Mouse (Mus musculus) embryonic facial prominence, embryonic 12.5 days (tissue): Measurements from ENCODE around the gene Vps39. TPM values are rescaled to one million over a fixed set of nuclear protein-coding genes. Genes with fewer than 3 reads are reported as not detected.
A peak's percentile ranks its signal among the peaks of the same experiment; 100 is the strongest.

Experiments used
- ATAC-seq: fragments of 200-750 bp; cut with Nextera tagmentation; 2 replicates; pipeline ENCODE4 v1.8.0; 2017; ENCODE audit not compliant: insufficient number of reproducible peaks, insufficient read depth, low FRiP score, low TSS enrichment
- H3K27ac ChIP-seq: fragments of 300-500 bp; sonication (generic); 2 replicates; pipeline ENCODE4 v1.5.1; 2016; ENCODE audit warnings: mild to moderate bottlenecking
- H3K27me3 ChIP-seq: fragments of 300-500 bp; sonication (generic); 2 replicates; pipeline ENCODE4 v1.6.1; 2016; ENCODE audit warnings: mild to moderate bottlenecking, moderate library complexity
- H3K36me3 ChIP-seq: fragments of 300-500 bp; sonication (generic); 2 replicates; pipeline ENCODE4 v1.6.1; 2016; ENCODE audit warnings: mild to moderate bottlenecking
- H3K4me1 ChIP-seq: fragments of 300-500 bp; sonication (generic); 2 replicates; pipeline ENCODE4 v1.6.1; 2016
- H3K4me2 ChIP-seq: fragments of 300-500 bp; sonication (generic); replicated peaks from 2 replicates; pipeline ENCODE4 v1.6.1; 2016; ENCODE audit warnings: mild to moderate bottlenecking, moderate library complexity
- H3K4me3 ChIP-seq: fragments of 300-500 bp; sonication (generic); 2 replicates; pipeline ENCODE4 v1.5.1; 2016; ENCODE audit warnings: mild to moderate bottlenecking
- H3K9ac ChIP-seq: fragments of 300-500 bp; sonication (generic); 2 replicates; pipeline ENCODE4 v1.6.1; 2016; ENCODE audit warnings: mild to moderate bottlenecking, moderate library complexity
- H3K9me3 ChIP-seq: fragments of 300-500 bp; sonication (generic); 2 replicates; pipeline ENCODE4 v1.6.1; 2016; ENCODE audit warnings: mild to moderate bottlenecking, moderate library complexity
- WGBS: fragments of 180-500 bp; shearing (Covaris S2); methylation state at CpG from one replicate; pipeline ENCODE4 v1.1.7; 2016; 5-methylcytosine and 5-hydroxymethylcytosine counted together
- polyA plus RNA-seq: library from polyadenylated mRNA; unstranded; fragments of >200 nt; fragmentation: Nextera tagmentation; extraction: Ambion mirVana; gene quantifications from 2 replicates; pipeline ENCODE4 v1.2.1, GENCODE M21; 2016

The Vps39 gene
- 27.8 and 29.7 TPM in 2 replicates for polyA plus RNA-seq

DNA sequence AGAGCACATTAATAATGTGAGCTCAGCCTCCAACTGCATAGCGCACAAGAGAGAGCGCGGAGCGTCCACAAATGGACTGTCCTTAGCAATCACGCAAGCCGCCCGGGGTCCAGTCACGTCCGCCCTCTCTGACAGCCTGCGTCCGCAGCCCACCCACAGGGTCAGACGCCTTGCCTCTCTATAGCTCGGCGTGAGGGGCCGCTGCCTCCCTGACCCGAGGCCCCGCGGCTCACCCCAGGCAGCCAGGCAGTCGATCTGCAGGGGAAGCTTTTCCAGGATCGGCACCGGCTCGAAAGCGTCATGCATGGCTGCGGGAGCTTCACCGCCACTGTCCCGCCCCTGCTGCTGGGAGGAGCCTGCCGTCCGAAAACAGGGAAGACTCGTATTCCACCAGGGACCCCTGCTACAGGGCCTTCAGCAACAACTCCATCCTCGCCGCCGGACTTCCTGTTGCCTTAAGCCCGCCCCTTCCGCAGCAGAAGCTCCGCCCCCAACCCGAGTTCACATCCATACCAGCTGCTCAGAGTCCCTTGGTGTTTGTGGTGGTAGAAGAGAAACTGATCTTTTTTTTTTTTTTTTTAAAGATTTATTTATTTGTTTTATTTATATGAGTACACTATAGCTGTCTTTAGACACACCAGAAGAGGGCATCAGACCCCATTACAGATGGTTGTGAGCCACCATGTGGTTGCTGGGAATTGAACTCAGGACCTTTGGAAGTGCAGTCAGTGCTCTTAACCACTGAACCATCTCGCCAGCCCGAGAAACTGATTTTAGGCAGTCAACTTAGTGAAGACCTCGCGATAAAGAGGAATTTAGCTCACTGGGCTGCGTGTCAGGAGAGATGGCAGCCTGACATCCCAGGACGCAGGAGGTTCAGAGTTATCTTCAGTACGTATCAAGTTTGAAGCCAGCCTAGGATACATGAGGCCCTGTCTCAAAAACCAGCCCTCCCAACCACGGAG, at the start of gene Vps39:
TSS of gene Vps39 (minus strand) at position 456 of the 965 bp plus-strand sequence.
- no peaks in the 10 kb centered on the region for H3K9me3 ChIP-seq
- peak within 1 kb of the TSS; percentile 58 for H3K4me2 ChIP-seq
- no peaks in the 10 kb centered on the region for H3K27me3 ChIP-seq
- H3K4me3 ChIP-seq = peak within 1 kb of the TSS; percentile 97
- peaks cover 4% of the 10 kb centered on the region; the same call in 1 of the 2 replicates for H3K4me1 ChIP-seq
- H3K9ac ChIP-seq = peak within 1 kb of the TSS; percentile 85
- H3K36me3 ChIP-seq = peaks cover 33% of the 10 kb centered on the region
- peak; percentile 87 for ATAC-seq
- peak within 1 kb of the TSS; percentile 69 for H3K27ac ChIP-seq
- 11% methylated on average over 44 of the region's 44 CpGs for WGBS

DNA sequence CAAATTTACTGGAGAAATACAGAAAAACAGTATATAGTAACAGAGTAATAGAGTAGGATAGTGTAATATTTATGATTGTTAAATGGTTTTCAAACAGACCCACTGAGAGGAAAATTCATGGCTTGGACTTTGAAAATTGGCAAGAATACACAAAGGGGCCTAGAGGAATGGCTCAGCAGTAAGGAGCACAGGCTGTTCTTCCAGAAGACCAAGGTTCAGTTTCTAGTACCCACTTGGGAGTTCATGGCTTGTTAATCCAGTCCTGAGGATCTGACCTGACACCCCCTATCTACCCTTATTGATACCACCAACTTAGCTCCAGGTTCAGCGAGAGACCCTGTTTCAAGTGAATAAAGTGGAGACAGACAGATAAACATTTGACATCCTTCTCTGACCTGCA, 45.0 kb upstream of the Vps39 start:
- Histone ChIP-seq H3K27me3 (no peaks in the 10 kb centered on the region), H3K27ac (no peak overlapping the region), H3K9ac (no peak overlapping the region), H3K4me2 (no peak overlapping the region), H3K9me3 (no peaks in the 10 kb centered on the region), H3K36me3 (peaks cover 36% of the 10 kb centered on the region), H3K4me3 (no peak overlapping the region), H3K4me1 (peaks cover 7% of the 10 kb centered on the region)
- ATAC-seq = no peak
- WGBS = 96% methylated on average over 1 of the region's 1 CpGs

DNA sequence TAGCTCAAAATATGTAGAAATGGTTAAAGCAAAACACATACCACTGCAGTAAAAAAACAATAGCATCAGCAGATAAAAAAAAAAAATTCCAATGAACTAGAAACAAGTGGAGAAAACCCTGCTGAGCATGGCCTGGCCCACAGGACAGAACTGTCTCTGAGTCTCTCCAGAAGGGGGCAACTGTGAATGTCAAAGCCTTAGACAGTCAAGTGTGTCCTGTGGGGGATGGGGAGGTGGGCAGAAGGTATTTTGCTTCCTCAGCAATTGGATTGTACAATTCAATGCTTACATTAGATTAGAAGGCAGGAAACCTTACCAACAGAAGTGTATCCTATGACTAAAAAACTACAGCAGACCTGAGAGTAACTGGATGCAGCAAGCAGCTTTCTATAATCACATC, 39.5 kb upstream of the Vps39 start:
- H3K9me3 ChIP-seq = no peaks in the 10 kb centered on the region
- no peak for ATAC-seq
- H3K4me1 ChIP-seq = no peaks in the 10 kb centered on the region
- no peak overlapping the region for H3K4me3 ChIP-seq
- no peak overlapping the region for H3K27ac ChIP-seq
- no peak overlapping the region for H3K9ac ChIP-seq
- no peak overlapping the region for H3K4me2 ChIP-seq
- H3K27me3 ChIP-seq = no peaks in the 10 kb centered on the region
- H3K36me3 ChIP-seq = peaks cover 63% of the 10 kb centered on the region

DNA sequence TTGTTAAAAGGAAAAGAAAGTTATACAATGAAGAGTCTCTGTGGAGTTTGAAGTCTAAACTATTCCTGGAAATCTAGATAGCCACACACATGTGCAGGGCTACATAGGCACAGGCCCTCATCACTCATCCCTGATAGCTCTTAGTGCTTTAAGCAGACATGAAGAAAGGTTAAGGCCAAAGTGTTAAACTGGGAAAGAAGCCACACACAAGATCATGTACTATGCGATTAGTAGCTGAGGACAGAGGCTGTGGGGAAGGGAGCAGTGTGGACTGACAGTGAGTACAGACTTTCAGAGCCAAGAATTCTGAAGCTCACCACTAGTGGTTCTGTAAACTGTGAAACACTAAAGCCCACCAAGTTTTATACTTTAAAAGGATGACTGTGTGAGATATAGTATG, 38.0 kb upstream of the Vps39 start:
- Histone ChIP-seq H3K4me3 (no peak overlapping the region), H3K9me3 (no peaks in the 10 kb centered on the region), H3K4me2 (no peak overlapping the region), H3K9ac (no peak overlapping the region), H3K27ac (no peak overlapping the region), H3K36me3 (peaks cover 59% of the 10 kb centered on the region), H3K4me1 (no peaks in the 10 kb centered on the region), H3K27me3 (no peaks in the 10 kb centered on the region)
- 96% methylated on average over 1 of the region's 1 CpGs for WGBS
- no peak for ATAC-seq

DNA sequence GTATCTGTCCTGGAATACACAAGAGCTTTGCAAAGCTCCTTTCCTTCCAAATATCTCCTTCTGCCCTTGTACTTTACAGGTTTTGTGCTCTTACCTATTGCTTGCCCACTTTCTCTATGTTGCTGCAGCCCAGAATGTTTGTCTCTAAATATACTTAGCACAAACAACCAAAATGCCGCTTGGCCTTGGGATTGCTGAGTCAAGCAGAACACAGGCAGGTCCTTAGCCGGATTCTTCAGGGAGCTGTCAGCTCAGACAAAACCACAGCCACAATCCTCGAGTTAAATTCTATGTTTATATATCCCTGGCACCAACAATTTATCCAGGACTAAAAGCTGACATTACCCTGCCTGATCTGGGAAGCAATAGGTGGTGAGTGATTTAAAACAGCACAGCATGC, 36.4 kb upstream of the Vps39 start:
- H3K9me3 ChIP-seq = no peaks in the 10 kb centered on the region
- ATAC-seq = no peak
- WGBS = 89% methylated on average over 3 of the region's 3 CpGs
- no peak overlapping the region for H3K4me2 ChIP-seq
- H3K36me3 ChIP-seq = peaks cover 51% of the 10 kb centered on the region
- H3K27ac ChIP-seq = no peak overlapping the region
- H3K9ac ChIP-seq = no peak overlapping the region
- H3K27me3 ChIP-seq = no peaks in the 10 kb centered on the region
- H3K4me1 ChIP-seq = no peaks in the 10 kb centered on the region
- H3K4me3 ChIP-seq = no peak overlapping the region

DNA sequence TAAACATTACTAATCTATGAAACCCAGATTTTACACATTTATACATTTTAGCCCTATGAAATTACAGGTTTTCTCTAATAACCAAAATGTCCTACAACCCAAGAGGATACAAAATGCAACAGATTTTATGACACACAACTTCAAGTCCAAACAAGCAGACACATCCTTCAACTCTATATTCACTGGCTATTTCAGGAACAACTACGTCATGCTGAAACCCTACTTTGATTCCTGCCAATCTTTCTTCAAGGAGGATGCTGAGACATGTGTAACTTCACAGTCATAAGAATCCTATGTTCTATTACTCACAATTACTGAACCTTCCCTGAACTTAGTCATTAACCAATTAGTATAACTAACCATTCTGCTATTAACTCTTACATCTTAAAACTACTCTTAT, 34.4 kb upstream of the Vps39 start:
- H3K9ac ChIP-seq = no peak overlapping the region
- WGBS = 98% methylated on average over 1 of the region's 1 CpGs
- H3K4me3 ChIP-seq = no peak overlapping the region
- H3K9me3 ChIP-seq = no peaks in the 10 kb centered on the region
- no peak overlapping the region for H3K27ac ChIP-seq
- H3K4me1 ChIP-seq = no peaks in the 10 kb centered on the region
- peaks cover 50% of the 10 kb centered on the region for H3K36me3 ChIP-seq
- no peak overlapping the region for H3K4me2 ChIP-seq
- no peak for ATAC-seq
- no peaks in the 10 kb centered on the region for H3K27me3 ChIP-seq

DNA sequence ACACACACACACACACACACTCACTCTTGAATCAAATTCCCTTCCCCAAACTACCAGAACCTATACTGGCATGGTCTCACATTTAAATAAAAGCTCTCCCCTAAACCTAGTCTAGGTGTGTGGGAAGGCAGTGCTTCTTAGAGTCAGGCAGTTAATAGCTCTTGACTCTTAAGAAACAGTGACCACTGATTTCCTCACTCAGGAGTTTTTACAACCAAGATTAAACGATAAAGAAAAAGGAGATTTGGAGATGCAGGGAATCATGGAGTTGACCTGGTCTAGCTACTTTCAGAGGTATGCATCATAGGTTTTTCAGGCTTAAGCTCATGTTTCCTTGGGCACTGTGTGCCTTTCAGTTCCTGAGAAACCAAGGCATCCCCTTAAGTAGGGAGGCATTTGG, 33.3 kb upstream of the Vps39 start:
- H3K27ac ChIP-seq = no peak overlapping the region
- 93% methylated on average over 1 of the region's 1 CpGs for WGBS
- H3K4me3 ChIP-seq = no peak overlapping the region
- no peak for ATAC-seq
- H3K9me3 ChIP-seq = no peaks in the 10 kb centered on the region
- H3K27me3 ChIP-seq = no peaks in the 10 kb centered on the region
- H3K4me2 ChIP-seq = no peak overlapping the region
- H3K4me1 ChIP-seq = no peaks in the 10 kb centered on the region
- no peak overlapping the region for H3K9ac ChIP-seq
- peaks cover 57% of the 10 kb centered on the region for H3K36me3 ChIP-seq

DNA sequence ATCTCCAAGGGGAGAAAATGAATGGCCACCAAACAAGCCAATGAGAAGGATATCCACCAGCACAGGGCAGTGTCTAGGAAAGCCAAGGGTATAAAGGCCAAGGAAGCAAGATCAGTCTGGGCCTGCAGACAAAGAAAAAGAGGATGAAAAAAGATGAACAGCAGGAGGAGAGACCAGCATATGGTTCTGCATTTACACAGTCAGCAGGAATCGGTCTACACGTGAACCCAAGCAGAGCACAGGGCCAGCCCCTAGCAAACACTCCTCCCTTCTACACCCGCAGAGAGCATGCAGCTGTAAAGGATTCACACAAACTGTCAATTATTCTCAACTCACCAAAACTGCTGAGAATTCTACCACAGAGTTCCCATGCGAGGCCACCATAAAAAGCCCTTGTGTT, 20.9 kb upstream of the Vps39 start:
- Histone ChIP-seq H3K4me1 (no peaks in the 10 kb centered on the region), H3K9me3 (no peaks in the 10 kb centered on the region), H3K36me3 (peaks cover 53% of the 10 kb centered on the region), H3K27me3 (no peaks in the 10 kb centered on the region), H3K27ac (no peak overlapping the region), H3K4me3 (no peak overlapping the region), H3K4me2 (no peak overlapping the region), H3K9ac (no peak overlapping the region)
- WGBS = 84% methylated on average over 4 of the region's 4 CpGs
- no peak for ATAC-seq

DNA sequence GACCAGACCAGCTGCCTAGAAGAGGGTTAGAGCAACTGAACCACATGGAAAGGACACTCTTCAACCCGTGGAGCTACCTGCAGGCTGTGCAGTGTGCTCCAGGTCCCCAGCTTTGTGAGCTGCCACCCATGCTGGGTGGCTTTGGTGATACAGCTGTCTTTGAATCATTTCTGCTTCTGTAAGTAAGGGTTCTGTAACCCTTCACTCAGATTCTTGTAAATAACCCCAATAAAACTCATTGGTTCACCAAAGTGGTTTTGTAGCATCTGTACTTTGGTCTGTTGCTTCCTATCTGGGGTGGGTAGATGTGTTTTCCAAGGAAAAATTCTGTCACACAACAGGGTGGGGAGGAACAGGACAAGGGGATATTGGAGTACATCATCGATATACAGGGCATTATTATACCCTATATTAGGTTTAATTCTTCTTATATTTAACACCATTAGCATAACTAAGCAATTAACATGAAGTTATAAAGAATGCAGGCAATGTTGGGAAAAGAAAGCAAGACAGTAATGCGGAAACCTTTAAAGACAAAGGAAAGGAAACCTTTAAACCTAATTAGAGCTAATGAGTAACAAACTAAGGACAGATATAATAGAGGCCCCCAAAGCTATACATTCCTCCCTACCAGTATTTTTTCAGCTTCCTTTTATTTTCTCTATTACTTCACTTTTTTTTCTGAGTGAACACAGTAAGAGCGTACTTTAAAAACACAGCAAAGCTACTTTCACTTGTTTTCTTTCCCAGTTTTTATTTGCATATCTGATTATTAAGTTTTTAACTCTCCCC, 14.7 kb upstream of the Vps39 start:
- H3K27me3 ChIP-seq = no peaks in the 10 kb centered on the region
- ATAC-seq = no peak
- no peaks in the 10 kb centered on the region for H3K9me3 ChIP-seq
- 91% methylated on average over 4 of the region's 4 CpGs for WGBS
- no peak overlapping the region for H3K4me3 ChIP-seq
- H3K27ac ChIP-seq = no peak overlapping the region
- no peaks in the 10 kb centered on the region for H3K4me1 ChIP-seq
- H3K9ac ChIP-seq = no peak overlapping the region
- H3K4me2 ChIP-seq = no peak overlapping the region
- H3K36me3 ChIP-seq = peaks cover 64% of the 10 kb centered on the region

DNA sequence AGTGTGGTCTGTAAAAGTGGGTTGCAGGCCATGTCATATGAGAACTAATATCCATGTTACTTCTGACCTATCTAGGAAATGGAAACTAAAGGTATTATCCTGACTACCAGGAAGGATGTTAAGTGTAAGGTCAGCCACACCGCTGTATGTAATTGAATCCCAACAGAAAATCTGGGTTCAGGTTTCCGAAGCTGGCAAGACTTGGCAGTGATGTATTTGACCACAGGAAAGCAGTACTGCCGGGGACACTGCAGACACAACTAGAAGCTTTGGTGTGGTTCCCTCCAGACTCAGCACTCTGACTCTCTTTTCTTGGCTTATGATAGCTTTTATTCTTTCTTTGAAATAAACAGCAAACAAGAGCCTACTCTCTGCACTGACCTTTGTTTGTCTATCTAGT, 13.6 kb upstream of the Vps39 start:
- ATAC-seq = no peak
- 82% methylated on average over 3 of the region's 3 CpGs for WGBS
- H3K9ac ChIP-seq = no peak overlapping the region
- no peak overlapping the region for H3K4me3 ChIP-seq
- H3K27me3 ChIP-seq = no peaks in the 10 kb centered on the region
- no peak overlapping the region for H3K4me2 ChIP-seq
- H3K27ac ChIP-seq = no peak overlapping the region
- no peaks in the 10 kb centered on the region for H3K4me1 ChIP-seq
- H3K9me3 ChIP-seq = no peaks in the 10 kb centered on the region
- H3K36me3 ChIP-seq = peaks cover 65% of the 10 kb centered on the region

DNA sequence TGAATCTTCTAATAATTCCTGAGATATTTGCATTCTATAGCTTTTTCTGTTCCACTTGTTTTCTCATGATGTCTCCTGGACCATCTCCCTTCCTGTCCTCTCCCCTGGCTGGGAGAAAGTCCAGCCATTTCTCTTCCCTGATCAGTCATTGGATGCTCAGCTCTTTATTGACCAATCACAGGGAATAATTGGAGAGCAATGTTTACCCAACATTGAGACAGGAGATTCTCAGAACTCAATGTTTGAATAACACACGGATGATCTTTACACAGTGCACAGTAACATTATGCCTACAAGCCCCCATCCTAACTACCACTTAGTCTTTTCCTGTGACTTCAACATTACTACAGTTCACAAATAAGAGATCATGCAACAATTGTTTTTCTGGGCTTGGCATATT, 7.5 kb upstream of the Vps39 start:
- Histone ChIP-seq H3K4me1 (no peaks in the 10 kb centered on the region), H3K9ac (no peak overlapping the region), H3K4me3 (no peak overlapping the region), H3K4me2 (no peak overlapping the region), H3K27ac (no peak overlapping the region), H3K36me3 (peaks cover 57% of the 10 kb centered on the region), H3K9me3 (no peaks in the 10 kb centered on the region), H3K27me3 (no peaks in the 10 kb centered on the region)
- 88% methylated on average over 1 of the region's 1 CpGs for WGBS
- no peak for ATAC-seq

DNA sequence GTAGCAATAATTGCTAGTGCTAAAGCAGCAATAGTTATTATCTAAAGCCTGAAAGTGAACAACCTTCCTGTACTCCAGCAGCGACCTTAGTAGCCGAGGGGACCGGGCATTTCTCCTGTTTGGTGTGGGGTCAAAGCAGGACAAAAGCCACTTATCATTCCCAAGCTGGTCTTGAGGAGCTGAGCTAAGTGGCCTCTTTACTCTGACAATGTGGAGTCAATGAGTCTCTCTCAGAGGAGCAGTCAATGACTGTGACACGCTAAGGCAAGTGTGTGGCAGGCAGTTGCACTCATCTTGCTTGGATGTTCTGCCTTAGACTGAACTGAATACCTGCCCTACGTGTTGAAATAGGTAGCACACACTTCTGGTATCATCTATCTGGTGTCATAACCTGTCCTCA, 1.6 kb downstream of the Vps39 start:
- Histone ChIP-seq H3K4me3 (no peak overlapping the region), H3K36me3 (peaks cover 42% of the 10 kb centered on the region), H3K27ac (no peak overlapping the region), H3K9ac (no peak overlapping the region), H3K4me2 (no peak overlapping the region), H3K4me1 (peaks cover 4% of the 10 kb centered on the region; the same call in 1 of the 2 replicates), H3K27me3 (no peaks in the 10 kb centered on the region), H3K9me3 (no peaks in the 10 kb centered on the region)
- WGBS = 85% methylated on average over 5 of the region's 5 CpGs
- ATAC-seq = no peak
